Mouse (Mus musculus): ENCODE measurements at regions not wholly inside any gene's neighbourhood (a gene's known extent, or its start where the extent isn't known, plus 50 kb on each side); places are given as distances from the start of the nearest gene placed in this dataset.

- no peak for DNase-seq (ENCODE audit: low read depth, low spot score)
Observed at GRCm38 (mm10) chr15:56820977-56821579, 656.3 kb downstream of the Slc22a22 start.

GRCm38 (mm10) chr15:56820256-56820976, 657.0 kb downstream of the Slc22a22 start:
- no peak for DNase-seq (ENCODE audit: low read depth, low spot score)

GRCm38 (mm10) chr15:56818158-56818690, 659.2 kb downstream of the Slc22a22 start:
- DNase-seq (ENCODE audit: low read depth, low spot score): no peak

- DNase-seq (ENCODE audit: low read depth, low spot score): no peak
Observed at GRCm38 (mm10) chr15:56817204-56818157, 659.9 kb downstream of the Slc22a22 start.

GRCm38 (mm10) chr15:56813876-56814275, 663.5 kb downstream of the Slc22a22 start:
- DNase-seq (ENCODE audit: low read depth, low spot score): no peak

- DNase-seq (ENCODE audit: low read depth, low spot score): no peak
Observed at GRCm38 (mm10) chr15:56810151-56810550, 667.3 kb downstream of the Slc22a22 start.

- DNase-seq (ENCODE audit: low read depth, low spot score): no peak
Observed at GRCm38 (mm10) chr15:56807611-56808010, 669.8 kb downstream of the Slc22a22 start.

GRCm38 (mm10) chr15:56801933-56802332, 675.5 kb downstream of the Slc22a22 start:
- DNase-seq (ENCODE audit: low read depth, low spot score): no peak

GRCm38 (mm10) chr15:56775431-56775830, 702.0 kb downstream of the Slc22a22 start:
- DNase-seq (ENCODE audit: low read depth, low spot score): no peak

- DNase-seq (ENCODE audit: low read depth, low spot score): no peak
Observed at GRCm38 (mm10) chr15:56774648-56775393, 702.6 kb downstream of the Slc22a22 start.

GRCm38 (mm10) chr15:56766356-56766755, 711.1 kb downstream of the Slc22a22 start:
- DNase-seq (ENCODE audit: low read depth, low spot score): no peak

- no peak for DNase-seq (ENCODE audit: low read depth, low spot score)
Observed at GRCm38 (mm10) chr15:56764957-56765482, 712.4 kb downstream of the Slc22a22 start.

GRCm38 (mm10) chr15:56764019-56764418, 713.4 kb downstream of the Slc22a22 start:
- DNase-seq (ENCODE audit: low read depth, low spot score): no peak

GRCm38 (mm10) chr15:56746698-56747097, 730.7 kb downstream of the Slc22a22 start:
- no peak for DNase-seq (ENCODE audit: low read depth, low spot score)

GRCm38 (mm10) chr15:56744915-56745314, 732.5 kb downstream of the Slc22a22 start:
- DNase-seq (ENCODE audit: low read depth, low spot score): peak; percentile 1
